Mouse (Mus musculus) right cerebral cortex, postnatal 14 days (tissue): ENCODE data around the gene Hist1h3g.

Experiments
- DNase-seq: peaks from one replicate; pipeline ENCODE4 v3.0.0; 2022

Gene Hist1h3g

GRCm38 (mm10) chr13:23535137-23536075, at the start of gene Hist1h3g:
TSS of gene Hist1h3g (plus strand) at chr13:23535422.
- DNase-seq, result peak; percentile 91

GRCm38 (mm10) chr13:23488400-23489322, 46.6 kb upstream of the Hist1h3g start, which contains the start of gene Btn2a2:
TSS of gene Btn2a2 (minus strand) at chr13:23488857.
- DNase-seq, result peak; percentile 65

- no peak for DNase-seq
These were observed 44.4 kb upstream of the Hist1h3g start for GRCm38 (mm10) chr13:23490863-23491262.

- no peak for DNase-seq
These were observed 44.0 kb upstream of the Hist1h3g start for GRCm38 (mm10) chr13:23491263-23491662.

- no peak for DNase-seq
These were observed 43.2 kb upstream of the Hist1h3g start for GRCm38 (mm10) chr13:23491990-23492389.

- no peak for DNase-seq
These were observed 39.7 kb upstream of the Hist1h3g start for GRCm38 (mm10) chr13:23495526-23495925.

GRCm38 (mm10) chr13:23497656-23498321, 37.4 kb upstream of the Hist1h3g start:
- no peak for DNase-seq

GRCm38 (mm10) chr13:23498653-23499052, 36.6 kb upstream of the Hist1h3g start:
- no peak for DNase-seq

- DNase-seq, result no peak
These were observed 35.3 kb upstream of the Hist1h3g start for GRCm38 (mm10) chr13:23499943-23500342.

- DNase-seq, result peak; percentile 58
These were observed 34.6 kb upstream of the Hist1h3g start for GRCm38 (mm10) chr13:23500424-23501200.

GRCm38 (mm10) chr13:23501511-23501910, 33.7 kb upstream of the Hist1h3g start:
- no peak for DNase-seq

GRCm38 (mm10) chr13:23502031-23502567, 33.1 kb upstream of the Hist1h3g start:
- DNase-seq, result no peak

GRCm38 (mm10) chr13:23502916-23503315, 32.3 kb upstream of the Hist1h3g start:
- no peak for DNase-seq

GRCm38 (mm10) chr13:23503797-23504196, 31.4 kb upstream of the Hist1h3g start:
- DNase-seq, result peak; percentile 30

GRCm38 (mm10) chr13:23505662-23506345, 29.4 kb upstream of the Hist1h3g start:
- DNase-seq, result no peak

GRCm38 (mm10) chr13:23506351-23506750, 28.9 kb upstream of the Hist1h3g start:
- DNase-seq, result no peak

GRCm38 (mm10) chr13:23506819-23507515, 28.3 kb upstream of the Hist1h3g start:
- no peak for DNase-seq

- no peak for DNase-seq
These were observed 25.1 kb upstream of the Hist1h3g start for GRCm38 (mm10) chr13:23510127-23510526.

- DNase-seq, result no peak
These were observed 21.7 kb upstream of the Hist1h3g start for GRCm38 (mm10) chr13:23513517-23513916.

GRCm38 (mm10) chr13:23515281-23515680, 19.9 kb upstream of the Hist1h3g start:
- DNase-seq, result no peak
